Mouse (Mus musculus) heart, adult 2 months (tissue): ENCODE measurements at regions not wholly inside any gene's neighbourhood (a gene's known extent, or its start where the extent isn't known, plus 50 kb on each side); places are given as distances from the start of the nearest gene placed in this dataset.

ENCODE experiments used
- CTCF ChIP-seq: fragments of 200-600 bp; IDR thresholded peaks from 2 replicates; pipeline ENCODE4 v1.8.1; 2022; ENCODE audit warnings: antibody characterized with exemption, mild to moderate bottlenecking, moderate library complexity
- EP300 ChIP-seq: fragments of 200-500 bp; IDR thresholded peaks from 2 replicates; pipeline ENCODE4 v1.6.1; 2011; ENCODE audit warnings: low read depth, low read length, control low read depth; ENCODE audit not compliant: insufficient read depth

GRCm38 (mm10) chr5:91262526-91262925 is 123.1 kb downstream of the Areg start:
- no peak for TF ChIP-seq CTCF
- TF ChIP-seq EP300, result no peak
